Mouse (Mus musculus) small intestine, adult 10 weeks (tissue): ENCODE measurements around the gene Prl8a8. TPM values are rescaled to one million over a fixed set of nuclear protein-coding genes. Genes with fewer than 3 reads are reported as not detected.

Experiments used
- polyA plus RNA-seq: library from polyadenylated mRNA; stranded (reverse); fragments of 350-450 nt; fragmentation: Illumina TruSeq; extraction: RNeasy Lipid Tissue Mini Kit (QIAGEN cat#74804); gene quantifications from one replicate; pipeline ENCODE4 v1.2.3, GENCODE M21; 2014; ENCODE audit warnings: low replicate concordance

Gene Prl8a8
- not detected for polyA plus RNA-seq

GRCm38 (mm10) chr13:27513117-27513516 lies at the start of gene Prl8a8:
Gene Prl8a8 (minus strand): TSS chr13:27513217.

Other genes with a start within 250 kb of the Prl8a8 start
- gene Prl6a1, start 200.6 kb downstream of the Prl8a8 start, polyA plus RNA-seq, result not detected
- gene Prl8a2, start 167.5 kb downstream of the Prl8a8 start, polyA plus RNA-seq, result not detected
- not detected for gene Prl2b1, start 122.4 kb downstream of the Prl8a8 start, polyA plus RNA-seq
- not detected for gene Prl8a6, start 74.5 kb downstream of the Prl8a8 start, polyA plus RNA-seq
- not detected for gene Prl8a9, start 51.4 kb upstream of the Prl8a8 start, polyA plus RNA-seq
- not detected for gene Prl8a1, start 69.0 kb upstream of the Prl8a8 start, polyA plus RNA-seq
- gene Prl7b1, start 97.4 kb upstream of the Prl8a8 start, polyA plus RNA-seq, result not detected
- gene Prl7a1, start 129.3 kb upstream of the Prl8a8 start, polyA plus RNA-seq, result not detected
- gene Prl7a2, start 154.8 kb upstream of the Prl8a8 start, polyA plus RNA-seq, result not detected
- gene Prl7d1, start 203.5 kb upstream of the Prl8a8 start, polyA plus RNA-seq, result not detected